Mouse (Mus musculus): ENCODE results near the gene Gm36028. TPM values are rescaled to one million over a fixed set of nuclear protein-coding genes. Genes with fewer than 3 reads are reported as not detected.
A peak's percentile ranks its signal among the peaks of the same experiment; 100 is the strongest.

Gm36028 gene
- polyA plus RNA-seq, 1 experiment from 2014 or later = not detected

GRCm38 (mm10) chr16:37808866-37809622 lies 51.9 kb downstream of the Gm36028 start:
- Histone ChIP-seq H3K27ac (ENCODE audit: low read depth, low read length) (0 out of 2 replicates have a peak overlapping the region, but pooled peaks have one; percentile 12), H3K4me1 (ENCODE audit: control insufficient read depth, insufficient read depth, low read depth, low read length) (peaks cover 21% of the 10 kb centered on the region), H3K4me2 (ENCODE audit: low read length) (no peak overlapping the region), H3K36me3 (ENCODE audit: control insufficient read depth, insufficient read depth, low read length) (no peaks in the 10 kb centered on the region), H3K4me3 (ENCODE audit: low read length) (no peak overlapping the region), H3K27me3 (replicated peaks; ENCODE audit: control insufficient read depth, insufficient read depth, low read length) (no peaks in the 10 kb centered on the region), H3K9ac (ENCODE audit: low read depth, low read length) (no peak overlapping the region), H3K9me3 (ENCODE audit: control insufficient read depth, low read length) (no peaks in the 10 kb centered on the region)
- ATAC-seq = no peak; the same call in 1 of the 2 replicates
- WGBS = 34% methylated on average over 10 of the region's 10 CpGs

- no peak for ATAC-seq
- Histone ChIP-seq H3K36me3 (ENCODE audit: control insufficient read depth, insufficient read depth, low read length) (no peaks in the 10 kb centered on the region), H3K27ac (ENCODE audit: low read depth, low read length) (no peak overlapping the region), H3K27me3 (replicated peaks; ENCODE audit: control insufficient read depth, insufficient read depth, low read length) (no peaks in the 10 kb centered on the region), H3K4me1 (ENCODE audit: control insufficient read depth, insufficient read depth, low read depth, low read length) (peaks cover 18% of the 10 kb centered on the region), H3K9ac (ENCODE audit: low read depth, low read length) (no peak overlapping the region), H3K9me3 (ENCODE audit: control insufficient read depth, low read length) (no peaks in the 10 kb centered on the region), H3K4me3 (ENCODE audit: low read length) (no peak overlapping the region), H3K4me2 (ENCODE audit: low read length) (no peak overlapping the region)
- 74% methylated on average over 8 of the region's 8 CpGs for WGBS
Observed at GRCm38 (mm10) chr16:37807269-37807668, 53.7 kb downstream of the Gm36028 start.

- ATAC-seq = no peak
- no peak overlapping the region for H3K4me2 ChIP-seq (ENCODE audit: low read length)
- H3K4me1 ChIP-seq (ENCODE audit: control insufficient read depth, insufficient read depth, low read depth, low read length) = peaks cover 12% of the 10 kb centered on the region
- H3K36me3 ChIP-seq (ENCODE audit: control insufficient read depth, insufficient read depth, low read length) = no peaks in the 10 kb centered on the region
- no peak overlapping the region for H3K9ac ChIP-seq (ENCODE audit: low read depth, low read length)
- no peak overlapping the region for H3K4me3 ChIP-seq (ENCODE audit: low read length)
- H3K27ac ChIP-seq (ENCODE audit: low read depth, low read length) = no peak overlapping the region; the same call in 1 of the 2 replicates
- no peaks in the 10 kb centered on the region for H3K9me3 ChIP-seq (ENCODE audit: control insufficient read depth, low read length)
- no peaks in the 10 kb centered on the region for H3K27me3 ChIP-seq (replicated peaks; ENCODE audit: control insufficient read depth, insufficient read depth, low read length)
- WGBS = 60% methylated on average over 3 of the region's 3 CpGs
Observed at GRCm38 (mm10) chr16:37805746-37806495, 55.0 kb downstream of the Gm36028 start.

- Histone ChIP-seq H3K27ac (ENCODE audit: low read depth, low read length) (no peak overlapping the region), H3K9ac (ENCODE audit: low read depth, low read length) (no peak overlapping the region), H3K4me3 (ENCODE audit: low read length) (no peak overlapping the region), H3K4me1 (ENCODE audit: control insufficient read depth, insufficient read depth, low read depth, low read length) (peaks cover 8% of the 10 kb centered on the region), H3K36me3 (ENCODE audit: control insufficient read depth, insufficient read depth, low read length) (no peaks in the 10 kb centered on the region), H3K4me2 (ENCODE audit: low read length) (no peak overlapping the region), H3K27me3 (replicated peaks; ENCODE audit: control insufficient read depth, insufficient read depth, low read length) (no peaks in the 10 kb centered on the region), H3K9me3 (ENCODE audit: control insufficient read depth, low read length) (no peaks in the 10 kb centered on the region)
- 0 out of 2 replicates have a peak, but pooled peaks have one; percentile 46 for ATAC-seq
- 96% methylated on average over 9 of the region's 9 CpGs for WGBS
Observed at GRCm38 (mm10) chr16:37803387-37803950, 57.5 kb downstream of the Gm36028 start.

GRCm38 (mm10) chr16:37802686-37803295 lies 58.2 kb downstream of the Gm36028 start:
- H3K4me2 ChIP-seq (ENCODE audit: low read length) = no peak overlapping the region
- H3K27ac ChIP-seq (ENCODE audit: low read depth, low read length) = 0 out of 2 replicates have a peak overlapping the region, but pooled peaks have one; percentile 11

GRCm38 (mm10) chr16:37801097-37801496 lies 59.8 kb downstream of the Gm36028 start:
- peaks cover 8% of the 10 kb centered on the region for H3K4me1 ChIP-seq (ENCODE audit: control insufficient read depth, insufficient read depth, low read depth, low read length)
- H3K4me2 ChIP-seq (ENCODE audit: low read length) = no peak overlapping the region
- no peak for ATAC-seq
- H3K9me3 ChIP-seq (ENCODE audit: control insufficient read depth, low read length) = no peaks in the 10 kb centered on the region
- H3K27ac ChIP-seq (ENCODE audit: low read depth, low read length) = no peak overlapping the region
- H3K36me3 ChIP-seq (ENCODE audit: control insufficient read depth, insufficient read depth, low read length) = no peaks in the 10 kb centered on the region
- 82% methylated on average over 2 of the region's 2 CpGs for WGBS
- H3K4me3 ChIP-seq (ENCODE audit: low read length) = no peak overlapping the region
- no peaks in the 10 kb centered on the region for H3K27me3 ChIP-seq (replicated peaks; ENCODE audit: control insufficient read depth, insufficient read depth, low read length)
- no peak overlapping the region for H3K9ac ChIP-seq (ENCODE audit: low read depth, low read length)

More at GRCm38 (mm10) chr16:37802686-37803295, 58.2 kb downstream of the Gm36028 start:
- no peak overlapping the region for H3K9ac ChIP-seq (ENCODE audit: low read depth, low read length)
- no peaks in the 10 kb centered on the region for H3K9me3 ChIP-seq (ENCODE audit: control insufficient read depth, low read length)
- no peaks in the 10 kb centered on the region for H3K36me3 ChIP-seq (ENCODE audit: control insufficient read depth, insufficient read depth, low read length)
- WGBS = 58% methylated on average over 4 of the region's 4 CpGs
- no peak overlapping the region for H3K4me3 ChIP-seq (ENCODE audit: low read length)
- H3K4me1 ChIP-seq (ENCODE audit: control insufficient read depth, insufficient read depth, low read depth, low read length) = peaks cover 8% of the 10 kb centered on the region
- H3K27me3 ChIP-seq (replicated peaks; ENCODE audit: control insufficient read depth, insufficient read depth, low read length) = no peaks in the 10 kb centered on the region
- ATAC-seq = peak; percentile 84

Other genes with a start within 250 kb of the Gm36028 start
- gene Ndufb4, start 206.7 kb downstream of the Gm36028 start, polyA plus RNA-seq (2015; fragmentation: Nextera tagmentation; extraction: Ambion mirVana) = 48.5 and 64.7 TPM in 2 replicates
- 81.2 and 110 TPM in 2 replicates for gene Fstl1, start 84.3 kb downstream of the Gm36028 start, polyA plus RNA-seq (2015; fragmentation: Nextera tagmentation; extraction: Ambion mirVana)
- gene Lrrc58, start 7.2 kb upstream of the Gm36028 start, polyA plus RNA-seq (2015; fragmentation: Nextera tagmentation; extraction: Ambion mirVana) = 45.3 and 48.1 TPM in 2 replicates
- gene Gpr156, start 55.4 kb upstream of the Gm36028 start, polyA plus RNA-seq (2015; fragmentation: Nextera tagmentation; extraction: Ambion mirVana) = 3.2 and 3.9 TPM in 2 replicates
- gene Gsk3b, start 227.9 kb upstream of the Gm36028 start, polyA plus RNA-seq (2015; fragmentation: Nextera tagmentation; extraction: Ambion mirVana) = 123 and 131 TPM in 2 replicates

Data from hindbrain, embryonic 16.5 days (tissue).